Comparison of ENCODE assay signal across 8 mouse cellular contexts in genomic region chr8:105295895-105296573, GRCm38 (mm10). TPM values are rescaled to one million over a fixed set of nuclear protein-coding genes. Genes with fewer than 3 reads are reported as not detected.
DNase-seq lines count a peak whose midpoint lies in the region; ATAC-seq lines count a peak whose summit lies in the region.

Gene Exoc3l, minus strand, starts transcription at chr8:105296101.

- H3K9ac ChIP-seq in embryonic facial prominence, embryonic 15.5 days: peak within 1 kb of the TSS; percentile 91; the same call in 1 of the 2 replicates
- 0 out of 2 replicates have a peak within 1 kb of the TSS, but pooled peaks have one; percentile 31 for H3K9ac ChIP-seq in intestine, embryonic 15.5 days

- H3K4me1 ChIP-seq in embryonic facial prominence, embryonic 15.5 days: peaks cover 18% of the 10 kb centered on the region
- H3K4me1 ChIP-seq in intestine, embryonic 15.5 days (replicated peaks): peaks cover 13% of the 10 kb centered on the region

- WGBS in embryonic facial prominence, embryonic 15.5 days: 60% methylated on average over 11 of the region's 11 CpGs
- WGBS in intestine, embryonic 15.5 days: 60% methylated on average over 11 of the region's 11 CpGs

- peak within 1 kb of the TSS; percentile 99 for H3K4me3 ChIP-seq in embryonic facial prominence, embryonic 15.5 days (replicated peaks)
- H3K4me3 ChIP-seq in intestine, embryonic 15.5 days (replicated peaks): peak within 1 kb of the TSS; percentile 92

- peak; percentile 77 for DNase-seq in ovary, adult 18-20 months (ENCODE audit: low spot score)
- no peak for DNase-seq in ovary, postnatal 14 days (ENCODE audit: low spot score)
- DNase-seq in lung, postnatal 25 days (ENCODE audit: low spot score): peak; percentile 48
- DNase-seq in gastrocnemius, postnatal 14 days: no peak
- no peak for DNase-seq in layer of hippocampus, postnatal 25 days (ENCODE audit: extremely low spot score in 1 of 2, low spot score in 1 of 2)

- H3K4me2 ChIP-seq in embryonic facial prominence, embryonic 15.5 days (replicated peaks): peak within 1 kb of the TSS; percentile 85
- H3K4me2 ChIP-seq in intestine, embryonic 15.5 days (replicated peaks): peak within 1 kb of the TSS; percentile 85

- no peak for ATAC-seq in embryonic facial prominence, embryonic 15.5 days (ENCODE audit: insufficient number of reproducible peaks, low FRiP score, low TSS enrichment, low read depth)
- no peak for ATAC-seq in intestine, embryonic 15.5 days
- ATAC-seq in monocyte, adult 5-6 weeks (replicated peaks; ENCODE audit: insufficient number of reproducible peaks, low FRiP score, low TSS enrichment, poor library complexity, severe bottlenecking): no peak

- H3K27me3 ChIP-seq in embryonic facial prominence, embryonic 15.5 days: no peaks in the 10 kb centered on the region
- no peaks in the 10 kb centered on the region for H3K27me3 ChIP-seq in intestine, embryonic 15.5 days (replicated peaks)

- H3K9me3 ChIP-seq in embryonic facial prominence, embryonic 15.5 days (replicated peaks): no peaks in the 10 kb centered on the region
- H3K9me3 ChIP-seq in intestine, embryonic 15.5 days: no peaks in the 10 kb centered on the region

- H3K27ac ChIP-seq in embryonic facial prominence, embryonic 15.5 days (replicated peaks): peak within 1 kb of the TSS; percentile 79
- no peak within 1 kb of the TSS for H3K27ac ChIP-seq in intestine, embryonic 15.5 days

- intact Hi-C loops in gastrocnemius, postnatal 14 days (cut with DNase I; ENCODE audit: low total_unique reads): no loop called here

- H3K36me3 ChIP-seq in embryonic facial prominence, embryonic 15.5 days: peaks cover 16% of the 10 kb centered on the region
- H3K36me3 ChIP-seq in intestine, embryonic 15.5 days: peaks cover 13% of the 10 kb centered on the region

RNA-seq across cellular contexts. Expression of gene Exoc3l, which starts in this region (rescaled TPM):
- polyA plus RNA-seq in embryonic facial prominence, embryonic 15.5 days (2015; fragmentation: Nextera tagmentation; extraction: Ambion mirVana): 10.2 and 11.0 TPM in 2 replicates
- polyA plus RNA-seq in intestine, embryonic 15.5 days (2015; fragmentation: Nextera tagmentation; extraction: Ambion mirVana): 8.0 and 8.7 TPM in 2 replicates
- total RNA-seq in monocyte, adult 5-6 weeks (2017): 0.43 to 0.49 TPM in 2 of 3 replicates, not detected in the other
- total RNA-seq in gastrocnemius, postnatal 14 days (2021): 1 to 10 TPM; 3.4 to 3.7 TPM
- 1 to 10 TPM in 1 of 2 experiments, under 1 TPM in 1; 0.98 to 1.3 TPM for total RNA-seq in layer of hippocampus, postnatal 25 days (2021)

Comparison
In these comparisons a context has a peak if more than half of its experiments do, and no peak if none do; other contexts are left out.
1. DNase-seq: peak in ovary, adult 18-20 months (single experiment) and lung, postnatal 25 days (single experiment); none in ovary, postnatal 14 days (single experiment), gastrocnemius, postnatal 14 days (single experiment) and layer of hippocampus, postnatal 25 days (0 of 2).